Mouse (Mus musculus) megakaryocyte, embryonic 14.5 days (primary cell): ENCODE measurements around the gene 1700042G07Rik.

Experiments
- FLI1 ChIP-seq: IDR thresholded peaks from 2 replicates; pipeline ENCODE4 v1.6.1; 2012; ENCODE audit warnings: low read length, inconsistent platforms, mixed read lengths
- GATA1 ChIP-seq: IDR thresholded peaks from 3 replicates; pipeline ENCODE4 v1.6.1; 2012; ENCODE audit warnings: mixed read lengths, low read length, inconsistent platforms, borderline replicate concordance

- no peak for TF ChIP-seq GATA1
- no peak for TF ChIP-seq FLI1
Observed at GRCm38 (mm10) chr4:116206531-116206930, 33.4 kb downstream of the 1700042G07Rik start.
